Mouse (Mus musculus): ENCODE measurements around the gene Celf3.

Celf3 gene

DNA sequence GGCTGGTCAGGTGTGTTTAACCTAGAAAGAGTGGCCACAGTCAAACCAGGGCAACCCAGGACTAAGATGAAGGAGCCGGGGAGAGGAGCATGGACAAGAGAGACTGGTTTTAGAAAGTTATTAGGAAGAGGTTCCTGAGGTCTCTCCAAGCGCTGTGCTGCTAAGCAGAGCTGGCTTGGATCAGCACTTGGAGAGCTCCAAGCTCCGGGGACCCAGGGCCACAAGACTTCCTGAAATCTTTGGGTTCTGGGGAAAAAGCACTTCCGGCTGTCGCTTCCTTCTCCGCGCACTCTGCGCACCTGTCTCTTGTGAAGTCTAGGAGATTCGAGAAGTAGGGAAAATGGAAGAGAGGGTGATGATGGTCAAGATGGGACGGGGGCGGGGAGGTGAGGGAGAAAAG is 1.5 kb downstream of the Celf3 start:
- no peak for DNase-seq (ENCODE audit: low spot score in 2 of 2)

DNA sequence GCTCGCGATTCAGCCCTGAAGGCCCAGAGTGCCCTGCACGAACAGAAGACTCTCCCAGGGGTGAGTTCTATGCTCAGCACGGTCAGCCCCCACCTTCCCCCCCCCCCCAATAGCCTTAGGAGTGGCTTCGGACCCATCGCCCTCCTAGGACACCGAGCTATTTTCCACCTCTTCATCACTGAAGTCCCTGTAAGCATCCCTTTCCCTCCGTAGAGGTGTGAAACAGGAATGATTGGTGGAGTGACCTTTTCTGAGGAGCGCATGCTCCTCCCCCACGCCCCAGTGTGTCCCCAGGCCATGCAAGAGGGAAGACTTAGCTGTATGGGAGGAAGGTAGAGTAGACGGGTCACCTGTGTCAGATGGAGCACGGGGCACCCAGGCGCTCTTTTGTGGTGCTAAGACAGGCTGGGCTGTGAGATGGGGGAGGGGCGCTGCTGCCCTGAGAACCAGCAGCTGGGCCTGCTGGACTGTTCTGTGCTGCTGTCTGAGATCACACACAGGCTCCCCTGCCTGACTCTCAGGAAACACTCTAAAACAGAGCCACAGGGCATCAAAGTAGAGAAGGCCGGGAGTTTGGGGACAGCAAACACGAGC is 2.3 kb downstream of the Celf3 start, which contains the start of gene Riiad1:
Riiad1 (minus strand) TSS at position 51 of the 594 bp plus-strand sequence.
- no peak for DNase-seq (ENCODE audit: low spot score in 2 of 2)

DNA sequence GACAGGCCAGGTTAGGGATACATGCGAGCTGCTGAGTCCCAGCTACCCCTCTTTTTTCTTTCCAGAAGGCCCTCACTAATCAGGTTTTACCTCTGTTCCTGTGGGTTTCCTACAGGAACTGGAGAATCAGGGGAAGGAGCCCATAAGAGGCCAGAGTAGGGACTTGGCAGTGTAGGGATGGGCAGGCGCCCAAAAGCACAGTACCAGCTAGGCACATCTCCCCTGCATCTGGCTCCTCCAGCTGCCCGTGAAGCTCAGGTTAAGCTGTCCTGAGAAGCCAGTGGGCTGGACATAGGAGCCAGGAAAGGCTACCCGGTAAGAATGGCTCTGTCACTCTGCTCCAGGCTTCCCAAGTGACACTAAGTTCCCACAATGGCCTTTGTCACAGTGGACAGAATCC is 3.3 kb downstream of the Celf3 start:
- DNase-seq (ENCODE audit: low spot score in 2 of 2): no peak

DNA sequence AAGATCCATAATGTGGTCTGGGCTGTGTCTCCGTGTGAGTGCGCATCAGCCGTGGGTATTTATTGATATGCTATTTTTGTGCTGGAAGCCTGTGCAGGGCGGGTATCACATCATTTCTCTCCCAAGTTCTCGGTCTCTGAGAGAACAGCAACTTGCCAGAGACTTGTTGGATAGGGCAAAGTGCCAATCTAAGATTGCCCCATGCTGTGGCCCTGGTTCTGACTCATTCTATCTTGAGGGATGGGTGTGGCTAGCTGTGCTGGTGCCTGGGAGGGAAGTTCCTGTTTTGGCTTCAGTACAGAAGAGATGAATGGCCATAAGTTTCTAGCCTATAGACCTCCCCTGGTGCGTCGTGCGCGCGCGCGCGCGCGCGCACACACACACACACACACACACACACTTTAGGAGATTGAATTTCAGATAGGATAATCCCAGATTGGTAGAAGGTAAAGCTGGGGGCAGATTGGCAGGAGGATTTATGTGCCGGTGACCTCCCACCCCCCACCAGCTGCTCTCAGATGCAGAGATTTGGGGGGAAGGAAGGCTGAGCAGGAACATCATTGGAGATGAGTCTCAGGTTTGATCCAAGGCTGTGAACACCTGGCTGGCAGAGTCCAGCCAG is 4.8 kb downstream of the Celf3 start:
- no peak for DNase-seq (ENCODE audit: low spot score in 2 of 2)

DNA sequence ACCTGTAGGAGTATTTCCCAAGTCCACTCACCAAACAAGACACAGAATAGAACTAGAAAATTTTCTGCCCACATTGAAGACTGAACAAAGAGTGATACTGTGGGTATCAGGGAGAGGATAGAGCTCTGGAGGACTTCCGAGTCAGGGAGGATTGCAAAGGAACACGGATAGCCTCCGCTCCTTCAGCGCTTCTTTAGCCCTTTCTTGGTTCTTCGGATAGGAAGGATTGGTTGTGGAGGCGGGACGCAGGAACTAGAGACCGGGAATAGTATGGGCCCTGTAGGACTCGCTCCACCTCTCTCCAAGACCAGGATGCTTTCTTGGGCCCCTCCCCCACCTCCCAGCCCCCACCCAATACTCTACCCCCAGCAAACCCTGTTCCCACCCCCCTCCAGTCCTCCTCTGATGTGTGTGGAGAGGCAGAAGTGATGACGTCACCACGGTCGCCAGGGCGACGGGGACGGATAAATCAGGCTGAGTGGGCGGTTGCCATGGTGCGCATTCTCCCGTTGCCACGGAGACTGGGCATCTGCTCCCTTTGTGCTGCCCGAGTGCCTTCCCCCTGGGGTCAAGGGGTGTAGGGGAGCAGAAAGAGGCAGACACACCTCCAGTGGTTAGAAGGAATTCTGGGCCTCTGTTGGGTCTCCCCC is 5.8 kb downstream of the Celf3 start:
- peak; percentile 93 to 95 for DNase-seq (ENCODE audit: low spot score in 2 of 2)

DNA sequence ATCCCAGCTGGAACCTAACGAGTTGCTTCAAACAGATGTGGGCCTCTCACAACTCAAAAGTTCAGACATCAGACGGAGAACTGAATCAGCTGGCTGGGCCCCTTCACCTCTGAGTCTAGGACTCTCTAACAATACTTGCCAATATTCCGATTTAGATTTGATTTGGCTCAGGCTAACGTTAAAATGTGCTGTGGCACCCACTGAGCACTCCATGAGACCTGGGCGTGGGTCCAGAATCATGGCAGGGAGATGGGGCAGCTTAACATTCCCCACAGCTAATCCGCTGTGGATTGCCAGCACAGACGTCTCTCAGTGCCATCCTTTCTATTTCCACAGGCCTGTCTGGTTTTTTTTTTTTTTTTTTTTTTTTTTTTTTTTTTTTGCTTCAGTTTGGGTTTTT is 7.8 kb downstream of the Celf3 start:
- no peak for DNase-seq (ENCODE audit: low spot score in 2 of 2)

DNA sequence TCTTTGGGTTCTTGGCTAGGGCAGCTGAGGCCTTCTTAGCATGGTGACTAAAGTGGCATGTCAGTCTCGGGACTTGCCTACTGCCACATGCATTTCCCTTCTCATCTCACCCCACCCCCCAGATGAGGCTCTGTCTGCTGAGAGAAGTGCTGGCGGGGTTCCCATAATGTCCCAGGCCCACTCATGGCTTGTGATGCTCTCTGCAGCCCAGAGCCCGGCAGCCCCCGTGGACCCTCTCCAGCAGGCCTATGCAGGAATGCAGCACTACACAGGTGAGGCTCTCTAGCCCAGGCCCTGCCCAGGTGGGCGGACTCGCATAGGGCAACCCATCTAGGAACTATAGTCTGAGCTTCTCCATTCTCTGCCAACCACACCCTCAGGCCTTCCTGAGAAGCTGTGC is 9.5 kb downstream of the Celf3 start:
- DNase-seq (ENCODE audit: low spot score in 2 of 2): no peak

DNA sequence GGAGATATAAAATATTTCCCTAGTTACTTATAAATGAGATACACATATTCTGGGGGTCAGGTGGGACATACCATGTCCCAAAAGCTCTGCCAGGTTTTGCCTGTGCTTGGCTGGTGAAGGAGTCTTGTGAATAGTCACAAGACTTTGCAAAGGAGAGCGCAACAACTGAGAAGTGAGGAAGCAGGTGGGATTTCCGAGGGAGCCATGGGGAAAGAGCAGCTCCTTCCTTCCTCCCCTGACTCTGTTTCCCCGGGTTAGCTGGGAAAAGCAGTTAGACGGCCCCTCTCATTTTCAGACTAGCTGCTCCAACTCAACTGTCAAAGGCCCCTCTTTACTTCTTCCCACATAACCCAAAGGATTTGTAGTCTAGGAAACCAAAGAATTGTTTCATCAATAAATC is 19.1 kb downstream of the Celf3 start:
- DNase-seq (ENCODE audit: low spot score in 2 of 2): no peak

DNA sequence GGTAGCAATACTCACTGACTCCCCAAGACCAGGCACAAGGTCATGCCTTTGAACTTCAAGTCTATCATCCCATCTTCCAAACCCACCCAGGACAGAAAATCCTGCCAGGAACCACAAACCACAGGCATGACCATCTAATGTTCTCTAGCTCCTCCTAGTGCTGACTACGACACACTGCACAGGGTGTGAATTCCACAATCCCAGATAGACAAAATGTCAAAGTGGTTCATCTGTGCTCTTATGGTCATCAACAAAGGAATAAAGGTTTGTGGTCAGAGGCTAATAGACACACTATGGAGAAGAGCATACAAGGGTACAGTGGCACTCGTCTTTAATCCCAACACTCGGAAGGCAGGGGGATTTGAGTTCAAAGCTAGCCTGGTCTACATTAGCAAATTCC is 24.1 kb downstream of the Celf3 start:
- no peak for DNase-seq (ENCODE audit: low spot score in 2 of 2)

DNA sequence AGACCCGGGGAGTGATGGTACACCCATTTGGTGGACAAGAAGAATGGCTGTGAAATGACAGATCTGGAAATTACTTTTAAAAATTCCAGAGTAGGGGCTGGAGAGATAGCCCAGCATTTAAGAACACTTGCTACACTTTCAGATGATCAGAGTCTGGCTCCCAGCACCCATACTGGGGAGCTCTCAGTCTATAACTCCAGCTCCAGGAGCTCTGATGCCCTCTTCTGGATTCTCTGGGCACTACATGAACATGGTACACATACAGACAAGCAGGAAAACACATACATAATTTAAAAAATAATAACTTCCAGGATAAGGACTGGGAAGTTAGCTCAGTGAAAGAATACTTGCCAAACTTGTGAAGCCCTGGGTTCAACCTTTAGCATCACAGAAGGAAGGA is 28.6 kb downstream of the Celf3 start:
- DNase-seq (ENCODE audit: low spot score in 2 of 2): no peak

DNA sequence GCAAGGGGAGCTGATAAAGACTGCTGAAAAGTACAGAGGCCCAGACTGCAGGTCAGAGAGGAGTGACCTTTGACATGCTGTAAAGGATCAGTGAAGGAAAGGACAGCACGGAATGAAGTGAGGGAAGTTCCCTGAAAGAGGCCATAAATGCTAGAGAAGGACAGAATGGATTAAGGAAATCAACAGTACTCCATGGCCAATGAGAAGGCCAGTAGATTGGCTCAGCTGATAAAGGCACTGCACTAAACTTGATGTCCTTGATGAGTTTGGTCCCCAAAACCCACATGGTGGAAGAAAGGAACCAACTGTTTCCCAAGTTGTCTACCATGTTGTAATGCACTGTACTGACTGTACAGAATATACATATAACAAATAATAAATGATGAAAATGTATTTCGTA is 48.6 kb downstream of the Celf3 start:
- DNase-seq (ENCODE audit: low spot score in 2 of 2): no peak

DNA sequence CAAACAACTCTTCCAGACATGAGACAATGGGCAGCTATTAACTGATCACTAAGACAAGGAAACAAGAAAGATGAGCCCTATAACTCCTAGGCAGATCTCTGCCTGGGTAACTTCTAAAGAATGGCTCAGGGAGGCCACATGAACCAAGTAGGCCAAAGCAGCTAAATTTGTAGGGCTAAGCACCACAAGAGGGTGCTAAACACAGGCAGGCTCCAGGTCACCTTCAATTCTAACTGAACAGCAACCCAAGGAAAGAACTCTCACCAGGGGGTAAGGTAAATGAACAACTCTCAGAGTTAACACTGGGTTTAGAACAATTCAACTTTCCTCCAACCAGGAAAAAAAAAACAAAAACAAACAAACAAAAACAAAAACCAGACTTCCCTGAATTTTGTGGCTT is 55.9 kb downstream of the Celf3 start:
- DNase-seq (ENCODE audit: low spot score in 2 of 2): no peak

DNA sequence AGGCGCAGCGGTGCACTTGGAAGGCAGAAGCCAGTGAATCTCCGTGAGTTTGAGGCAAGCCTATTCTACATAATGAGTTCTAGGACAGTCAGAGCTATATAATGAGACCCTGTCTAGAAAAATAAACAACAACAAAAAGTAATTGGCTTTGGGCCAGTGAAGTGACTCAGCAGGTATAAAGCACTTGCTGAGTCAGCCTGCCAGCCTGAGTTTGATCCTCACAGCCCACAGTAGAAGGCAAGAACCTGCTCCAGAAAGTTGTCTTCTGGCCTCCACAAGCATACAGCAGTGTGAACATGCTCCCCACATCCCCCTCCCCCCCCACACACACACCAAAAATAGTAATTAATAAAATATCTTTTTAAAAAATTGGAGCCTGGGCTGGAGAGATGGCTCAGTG is 59.1 kb downstream of the Celf3 start:
- no peak for DNase-seq (ENCODE audit: low spot score in 2 of 2)
